Mouse (Mus musculus) cortical plate, adult 2 months (tissue): ENCODE measurements around the gene Uspl1.

ENCODE experiments used
- CTCF ChIP-seq: fragments of 200-500 bp; IDR thresholded peaks from 2 replicates; pipeline ENCODE4 v1.5.1; 2011; ENCODE audit warnings: mild to moderate bottlenecking, control low read depth, low read length; ENCODE audit not compliant: insufficient read depth; ENCODE audit errors: extremely low read depth
- POLR2A ChIP-seq: fragments of 200-500 bp; IDR thresholded peaks from 2 replicates; pipeline ENCODE4 v1.6.1; 2011; ENCODE audit warnings: mild to moderate bottlenecking, low read length, control low read depth; ENCODE audit not compliant: insufficient read depth; ENCODE audit errors: extremely low read depth

DNA sequence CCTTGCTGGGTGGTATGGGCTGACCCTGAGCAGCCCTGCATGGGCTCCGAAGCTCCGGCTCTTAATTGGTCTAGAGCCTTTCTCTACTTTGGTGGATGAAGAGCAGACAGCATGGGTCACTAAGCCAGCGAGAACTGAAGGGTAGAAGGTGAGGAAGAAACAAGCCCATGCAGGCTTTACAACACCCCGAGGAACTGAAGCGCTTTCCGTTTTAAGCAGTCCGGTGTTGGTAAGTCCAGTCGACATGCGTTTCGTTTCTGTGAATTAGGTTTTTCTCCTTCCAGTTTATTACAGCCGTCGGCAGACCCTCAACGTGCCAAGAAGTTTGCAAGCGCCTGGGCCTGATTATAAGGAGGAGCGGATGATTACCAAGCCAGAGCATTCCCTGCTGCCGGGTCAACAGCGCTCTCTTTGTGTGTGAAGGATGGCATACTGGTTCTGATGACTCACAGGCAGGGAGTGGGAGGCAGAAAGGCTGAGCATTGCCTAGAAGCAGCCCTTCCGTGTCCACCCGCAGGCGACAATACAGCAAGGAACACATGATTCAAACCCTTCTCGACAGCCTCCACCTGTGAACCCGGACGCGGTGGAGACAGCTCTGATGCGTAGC, 40.3 kb upstream of the Uspl1 start:
- TF ChIP-seq CTCF = no peak
- peak; percentile 45; the same call in 1 of the 2 replicates for TF ChIP-seq POLR2A
